Comparison of ENCODE assay signal across 9 mouse cellular contexts in genomic region chr17:45680391-45680980, GRCm38 (mm10). TPM values are rescaled to one million over a fixed set of nuclear protein-coding genes. Genes with fewer than 3 reads are reported as not detected.
DNase-seq lines count a peak whose midpoint lies in the region; ATAC-seq and TF ChIP-seq lines count a peak whose summit lies in the region.
"Had no signal": no experiment of that assay in that cellular context is flagged by ENCODE, and none has a peak within 500 bp of the region (broad histone marks: within the 10 kb centered on the region; RNA-seq: fewer than 3 reads in every experiment).

No protein-coding gene starts in this region.

- H3K9me3 ChIP-seq in heart, embryonic 10.5 days, result no peaks in the 10 kb centered on the region

- H3K79me2 ChIP-seq in myocyte (ENCODE audit: control insufficient read depth, insufficient read depth), result peaks cover 45% of the 10 kb centered on the region

- peak overlapping the region; percentile 74 for H3K27ac ChIP-seq in heart, embryonic 10.5 days

- TF ChIP-seq POLR2A in myocyte (IDR thresholded peaks at IDR 0.05; ENCODE audit: insufficient read length, low read depth), result no peak

- peak overlapping the region; percentile 32 for H3K4me3 ChIP-seq in heart, embryonic 10.5 days
- H3K4me3 ChIP-seq in myocyte, result no peak overlapping the region
- H3K4me3 ChIP-seq: erythroblast, embryonic 14.5 days had no signal

- intact Hi-C loops in left cerebral cortex, postnatal 4 days (cut with DNase I), result no loop called here

- peak; percentile 67 for DNase-seq in adipocyte (ENCODE audit: low spot score)
- peak; percentile 76 for DNase-seq in embryo, embryonic 10.5 days (ENCODE audit: low spot score)
- DNase-seq in heart, embryonic 10.5 days (ENCODE audit: low spot score), result no peak
- peak; percentile 55 for DNase-seq in kidney, adult 9 months
- DNase-seq in left cerebral cortex, postnatal 4 days, result peak; percentile 77
- no peak for DNase-seq in thymus, postnatal 36 days

- H3K36me3 ChIP-seq in heart, embryonic 10.5 days, result peaks cover 26% of the 10 kb centered on the region
- no peaks in the 10 kb centered on the region for H3K36me3 ChIP-seq in myocyte (ENCODE audit: control insufficient read depth, insufficient read depth)

- peaks cover 37% of the 10 kb centered on the region for H3K4me1 ChIP-seq in heart, embryonic 10.5 days

- H3ac ChIP-seq in myocyte (ENCODE audit: control insufficient read depth, insufficient read length), result no peak overlapping the region

- no peak for ATAC-seq in megakaryocyte progenitor cell, adult 5-6 weeks (replicated peaks; ENCODE audit: poor library complexity)

- WGBS in heart, embryonic 10.5 days, result 55% methylated on average over 8 of the region's 8 CpGs

- peak overlapping the region; percentile 30 for H3K4me2 ChIP-seq in myocyte (ENCODE audit: low read depth)

- no peaks in the 10 kb centered on the region for H3K27me3 ChIP-seq in heart, embryonic 10.5 days (ENCODE audit: insufficient read depth, poor library complexity, severe bottlenecking)
- H3K27me3 ChIP-seq in myocyte (ENCODE audit: control insufficient read depth, insufficient read depth, insufficient read length), result no peaks in the 10 kb centered on the region

TF ChIP-seq in myocyte, 11 proteins besides CTCF, POLR2A, EP300 and RAD21:
- TF ChIP-seq POLR2AphosphoS2 (IDR thresholded peaks at IDR 0.05; ENCODE audit: insufficient read length, low read depth) (no peak), TCF12 (IDR thresholded peaks at IDR 0.05; ENCODE audit: insufficient read depth, poor library complexity, severe bottlenecking) (no peak), E2F4 (IDR thresholded peaks at IDR 0.05; ENCODE audit: insufficient read depth) (no peak), TCF3 (IDR thresholded peaks at IDR 0.05; ENCODE audit: insufficient read length, low read depth) (no peak), REST (IDR thresholded peaks at IDR 0.05; ENCODE audit: insufficient read depth, insufficient read length) (no peak), SRF (IDR thresholded peaks at IDR 0.05; ENCODE audit: control insufficient read depth, insufficient read length, low read depth) (no peak), MYOG (IDR thresholded peaks at IDR 0.05; ENCODE audit: control insufficient read depth in 1 of 3, insufficient read depth in 1 of 3, insufficient read length in 2 of 3, low read depth in 2 of 3) (no peak), MAX (IDR thresholded peaks at IDR 0.05; ENCODE audit: low read depth) (no peak), USF1 (IDR thresholded peaks at IDR 0.05; ENCODE audit: low read depth) (no peak), MYOD1 (IDR thresholded peaks at IDR 0.05; ENCODE audit: control insufficient read depth in 1 of 3, insufficient read length in 2 of 3, low read depth in 2 of 3) (no peak), CEBPB (IDR thresholded peaks at IDR 0.05; ENCODE audit: insufficient read depth, poor library complexity, severe bottlenecking) (no peak)

RNA-seq across cellular contexts. Expression of gene Mrpl14, which starts 5.6 kb away (rescaled TPM):
- 148 and 163 TPM in 2 replicates for polyA plus RNA-seq in heart, embryonic 10.5 days (2016; fragmentation: Nextera tagmentation; extraction: Ambion mirVana)
- 10 to 100 TPM; 49.2 to 55.7 TPM for total RNA-seq in left cerebral cortex, postnatal 4 days (2021)
- polyA plus RNA-seq in myocyte (2012; fragmentation: generic; extraction: Trizol), result 276 TPM
- total RNA-seq in megakaryocyte progenitor cell, adult 5-6 weeks (2015), result 35.2 and 47.5 TPM in 2 replicates
- total RNA-seq in megakaryocyte progenitor cell, adult 5-6 weeks (2017), result 24.9 and 34.2 TPM in 2 replicates

RNA-seq across cellular contexts. Expression of gene Tmem63b, which starts 6.2 kb away (rescaled TPM):
- 42.2 and 43.5 TPM in 2 replicates for polyA plus RNA-seq in heart, embryonic 10.5 days (2016; fragmentation: Nextera tagmentation; extraction: Ambion mirVana)
- 100 to 1,000 TPM; 272 to 284 TPM for total RNA-seq in left cerebral cortex, postnatal 4 days (2021)
- polyA plus RNA-seq in myocyte (2012; fragmentation: generic; extraction: Trizol), result 58.4 TPM
- 3.9 and 5.0 TPM in 2 replicates for total RNA-seq in megakaryocyte progenitor cell, adult 5-6 weeks (2015)
- total RNA-seq in megakaryocyte progenitor cell, adult 5-6 weeks (2017), result 2.0 and 5.5 TPM in 2 replicates

RNA-seq across cellular contexts. Expression of gene Capn11, which starts 21.4 kb away (rescaled TPM):
- polyA plus RNA-seq in heart, embryonic 10.5 days (2016; fragmentation: Nextera tagmentation; extraction: Ambion mirVana), result 0.51 and 0.95 TPM in 2 replicates
- total RNA-seq in left cerebral cortex, postnatal 4 days (2021), result 1 to 10 TPM in 1 of 2 experiments, under 1 TPM in 1; 0.14 to 3.6 TPM
- polyA plus RNA-seq in myocyte (2012; fragmentation: generic; extraction: Trizol), result 0.38 TPM
- 0.07 TPM in 1 of 2 replicates, not detected in the other for total RNA-seq in megakaryocyte progenitor cell, adult 5-6 weeks (2015)
- 0.17 TPM in 1 of 2 replicates, not detected in the other for total RNA-seq in megakaryocyte progenitor cell, adult 5-6 weeks (2017)
- polyA plus RNA-seq: erythroblast, embryonic 14.5 days had no signal

RNA-seq across cellular contexts. Expression of gene 1600014C23Rik, which starts 53.2 kb away (rescaled TPM):
- polyA plus RNA-seq in heart, embryonic 10.5 days (2016; fragmentation: Nextera tagmentation; extraction: Ambion mirVana), result 0.62 TPM in 1 of 2 replicates, not detected in the other
- total RNA-seq in left cerebral cortex, postnatal 4 days (2021), result not detected
- 0.17 TPM for polyA plus RNA-seq in myocyte (2012; fragmentation: generic; extraction: Trizol)
- total RNA-seq in megakaryocyte progenitor cell, adult 5-6 weeks (2015), result not detected in 2 replicates
- total RNA-seq in megakaryocyte progenitor cell, adult 5-6 weeks (2017), result not detected in 2 replicates
- polyA plus RNA-seq: erythroblast, embryonic 14.5 days had no signal

Comparison
In these comparisons a context has a peak if more than half of its experiments do, and no peak if none do; other contexts are left out.
1. DNase-seq: peak in adipocyte (single experiment), embryo, embryonic 10.5 days (single experiment), kidney, adult 9 months (single experiment) and left cerebral cortex, postnatal 4 days (single experiment); none in heart, embryonic 10.5 days (single experiment) and thymus, postnatal 36 days (0 of 2).
2. RNA of gene Tmem63b, which starts 6.2 kb away (total RNA-seq): 272 to 284 TPM in left cerebral cortex, postnatal 4 days; 2.0 to 5.5 TPM in megakaryocyte progenitor cell, adult 5-6 weeks; every median in the first group is over 10 times any median in the second.